15 mouse cellular contexts compared by ENCODE assay signal in the genomic region with DNA sequence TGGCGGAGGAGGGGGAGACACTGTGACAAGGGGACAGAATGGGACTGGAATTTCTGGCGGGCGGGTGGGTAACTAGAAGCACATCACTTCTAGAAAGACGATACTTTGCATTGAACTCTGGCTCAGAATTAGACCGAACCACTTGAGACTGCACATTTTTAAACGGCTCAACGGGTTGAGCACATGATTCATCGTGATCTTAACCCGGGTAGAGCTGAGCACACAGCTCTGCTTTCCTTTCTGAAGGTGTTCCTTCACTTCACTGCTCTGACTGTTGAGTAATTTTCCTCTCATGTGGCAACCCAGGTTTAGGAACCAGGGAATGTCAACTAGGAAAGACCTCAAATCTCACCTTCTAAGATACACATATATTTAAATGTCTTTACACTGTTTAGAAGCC.
"Had no signal": no experiment of that assay in that cellular context is flagged by ENCODE, and none has a peak within 500 bp of the region (broad histone marks: within the 10 kb centered on the region; RNA-seq: fewer than 3 reads in every experiment).

No protein-coding gene starts in this region.

- H3K27ac ChIP-seq: midbrain, embryonic 13.5 days; midbrain, embryonic 15.5 days; neural tube, embryonic 12.5 days; stomach, embryonic 15.5 days; stomach, postnatal 0 days had no signal

- H3K27me3 ChIP-seq: midbrain, embryonic 13.5 days; midbrain, embryonic 15.5 days; neural tube, embryonic 12.5 days; stomach, embryonic 15.5 days had no signal

- H3K4me1 ChIP-seq: midbrain, embryonic 13.5 days; midbrain, embryonic 15.5 days; neural tube, embryonic 12.5 days; stomach, embryonic 15.5 days had no signal

- H3K36me3 ChIP-seq: midbrain, embryonic 13.5 days; midbrain, embryonic 15.5 days; neural tube, embryonic 12.5 days; stomach, embryonic 15.5 days had no signal

- H3K4me3 ChIP-seq: megakaryocyte, embryonic 14.5 days; midbrain, embryonic 13.5 days; midbrain, embryonic 15.5 days; neural tube, embryonic 12.5 days; stomach, embryonic 15.5 days had no signal

- DNase-seq: lung, adult 18-20 months; lung, embryonic 14.5 days; lung, postnatal 14 days; lung, postnatal 36 days; right cerebral cortex, postnatal 14 days; thymus, adult 2 months; thymus, postnatal 25 days; thymus, postnatal 4 days had no signal

- H3K9ac ChIP-seq: lung, embryonic 14.5 days; midbrain, embryonic 13.5 days; midbrain, embryonic 15.5 days; neural tube, embryonic 12.5 days; stomach, embryonic 15.5 days had no signal

- ATAC-seq: midbrain, embryonic 13.5 days; midbrain, embryonic 15.5 days had no signal

- H3K4me2 ChIP-seq: lung, embryonic 14.5 days; midbrain, embryonic 11.5 days; midbrain, embryonic 13.5 days; midbrain, embryonic 15.5 days; neural tube, embryonic 12.5 days; stomach, embryonic 15.5 days had no signal

- H3K9me3 ChIP-seq: midbrain, embryonic 13.5 days; midbrain, embryonic 15.5 days; neural tube, embryonic 12.5 days; stomach, embryonic 15.5 days had no signal
